Mouse (Mus musculus) lung, postnatal 36 days (tissue): Measurements from ENCODE around the gene Gprin1.

Experiments
- DNase-seq: peaks from one replicate; pipeline ENCODE4 v3.0.0; 2022; ENCODE audit warnings: mixed read lengths

The Gprin1 gene

DNA sequence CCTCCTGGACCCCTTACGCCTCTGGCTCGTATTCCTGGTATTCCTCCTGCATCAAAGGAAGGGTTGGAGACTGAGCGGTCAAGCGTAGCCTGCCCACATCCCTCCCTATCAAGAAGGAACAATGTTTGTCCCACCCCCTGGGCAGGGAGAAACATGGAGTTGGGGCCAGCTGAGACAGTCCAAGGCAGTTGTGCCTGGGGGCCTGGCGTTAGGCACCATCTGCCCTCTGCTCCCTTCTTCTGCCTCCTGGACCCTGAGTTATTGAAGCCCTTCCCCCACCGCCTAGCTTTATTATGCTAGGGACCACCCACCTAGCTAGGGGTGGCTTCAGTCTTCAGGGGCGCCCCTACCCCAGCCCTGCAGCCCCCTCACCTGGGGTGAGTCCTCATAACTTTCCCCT, 9.8 kb upstream of the Gprin1 start:
- DNase-seq: no peak

DNA sequence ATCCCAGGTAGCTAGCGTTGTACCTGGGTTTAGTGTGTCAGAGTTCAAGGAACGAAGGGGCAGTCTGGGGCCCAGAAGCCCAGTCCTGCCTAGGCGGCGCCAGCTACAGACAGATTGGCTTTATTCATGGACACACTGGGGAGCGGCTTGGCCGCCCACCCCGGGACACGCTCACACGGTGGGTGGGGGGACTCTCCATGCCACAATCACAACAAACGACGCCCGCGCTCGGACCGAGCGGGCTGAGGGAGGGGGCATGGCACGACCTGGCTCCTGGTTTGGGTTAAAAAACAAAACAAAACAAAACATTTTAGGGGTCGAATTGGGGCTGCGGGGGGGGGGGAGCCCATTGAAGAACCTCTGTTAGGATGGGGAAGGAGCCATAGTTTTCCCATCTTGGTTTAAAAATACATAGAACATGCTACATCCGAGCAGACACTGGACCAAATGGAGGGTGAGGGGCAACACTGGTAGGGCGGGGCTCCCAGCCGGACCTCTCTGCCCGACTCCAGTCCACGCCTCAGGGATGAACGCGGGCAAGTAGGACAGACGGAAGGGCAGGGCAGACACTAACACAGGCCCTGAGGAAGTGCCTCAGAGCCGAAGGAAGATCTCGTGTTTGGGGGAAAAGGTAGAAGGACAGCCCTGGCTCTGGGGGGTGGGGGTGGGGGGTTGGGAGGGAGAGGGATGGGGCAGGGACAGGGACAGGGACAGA, 9.2 kb upstream of the Gprin1 start:
- no peak for DNase-seq

DNA sequence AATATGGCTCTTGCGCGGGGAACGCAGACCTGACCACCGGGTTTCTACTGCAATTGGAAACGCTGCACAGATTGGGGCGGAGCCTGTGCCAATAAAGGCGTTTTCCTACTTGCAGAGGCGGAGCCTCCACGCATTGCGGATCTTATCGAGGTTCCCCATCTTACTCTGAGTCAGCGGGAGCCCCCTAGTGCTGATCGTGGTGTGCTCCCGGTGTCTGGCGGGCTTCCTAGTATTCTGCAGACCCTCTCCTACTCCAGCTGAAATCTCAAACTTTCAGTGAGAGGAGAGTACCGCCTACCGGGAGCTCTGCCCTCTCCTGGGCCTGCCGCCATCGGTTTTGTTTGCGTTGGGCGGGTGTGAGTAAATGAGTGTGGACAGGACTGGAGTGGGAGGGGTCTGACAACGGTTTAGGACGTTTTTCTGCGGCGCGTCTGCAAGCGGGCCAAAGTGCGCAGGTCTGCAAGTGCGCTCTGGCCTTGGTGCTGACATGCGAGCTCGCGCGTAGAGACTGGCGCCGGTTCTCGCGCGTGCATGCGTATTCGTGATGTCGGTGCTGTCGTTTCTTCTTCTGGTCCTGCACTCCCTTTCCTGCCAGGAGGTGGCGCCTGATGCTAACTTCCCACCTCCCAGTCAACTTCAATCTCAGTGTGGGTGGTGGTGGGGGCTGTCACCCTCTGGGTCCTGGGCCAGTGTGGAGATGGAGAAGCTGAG, 8.5 kb upstream of the Gprin1 start:
- DNase-seq: peak; percentile 71

DNA sequence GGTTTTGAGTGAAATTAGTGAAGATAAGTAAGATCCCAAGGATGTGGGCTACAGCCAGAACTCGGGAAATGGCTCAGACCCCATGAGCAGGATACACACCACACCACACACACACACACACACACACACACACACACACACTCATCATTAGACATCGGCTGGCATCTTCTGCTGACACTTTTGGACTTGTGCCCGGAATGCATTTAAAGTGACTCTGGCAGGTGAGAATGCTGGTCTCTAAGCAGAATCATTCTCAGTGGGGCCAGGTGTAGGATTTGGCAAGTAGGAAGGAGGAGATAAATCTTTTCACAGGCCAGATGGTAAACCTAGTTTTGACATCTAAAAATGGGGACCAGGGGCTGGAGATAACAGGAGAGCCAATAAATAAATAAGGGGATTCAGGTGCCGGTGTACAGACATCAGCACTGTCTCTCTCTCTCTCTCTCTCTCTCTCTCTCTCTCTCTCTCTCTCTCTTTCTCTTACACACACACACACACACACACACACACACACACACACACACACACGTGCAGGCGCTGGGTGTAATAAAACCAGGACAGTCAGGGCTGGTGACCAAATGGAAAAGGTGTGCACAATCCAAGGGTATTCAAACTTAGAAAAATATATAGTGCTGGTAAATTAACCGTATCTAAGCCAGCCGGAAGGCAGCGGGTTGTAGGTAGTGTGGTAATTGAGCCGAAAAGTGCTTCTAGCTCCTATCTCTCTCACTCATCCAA, 7.6 kb upstream of the Gprin1 start:
- DNase-seq: no peak

DNA sequence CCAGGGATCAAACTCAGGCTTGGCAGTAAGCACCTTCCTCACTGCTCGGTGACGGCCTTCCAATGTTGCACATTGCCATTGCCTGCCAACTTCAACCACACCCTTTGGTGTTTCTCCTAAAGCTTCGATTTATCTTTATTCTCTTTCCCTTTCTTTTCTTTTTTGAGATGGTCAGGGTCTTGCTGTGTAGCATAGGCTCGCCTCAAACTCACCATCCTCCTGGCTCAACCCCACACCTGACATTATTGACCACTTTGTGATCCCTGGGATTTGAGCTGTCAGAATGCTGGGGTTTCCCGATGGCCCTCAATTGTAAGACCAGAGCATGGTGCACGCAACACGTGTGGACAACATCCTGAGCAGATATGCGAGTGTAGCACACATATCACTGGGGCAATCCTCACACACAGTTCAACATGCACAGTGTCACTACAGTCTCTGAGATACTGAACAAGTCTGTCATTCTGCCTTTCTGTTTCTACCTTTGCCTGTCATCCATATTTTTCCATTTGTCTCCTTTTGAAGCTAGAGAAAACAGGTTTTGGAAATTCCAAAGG, 6.6 kb upstream of the Gprin1 start:
- no peak for DNase-seq

DNA sequence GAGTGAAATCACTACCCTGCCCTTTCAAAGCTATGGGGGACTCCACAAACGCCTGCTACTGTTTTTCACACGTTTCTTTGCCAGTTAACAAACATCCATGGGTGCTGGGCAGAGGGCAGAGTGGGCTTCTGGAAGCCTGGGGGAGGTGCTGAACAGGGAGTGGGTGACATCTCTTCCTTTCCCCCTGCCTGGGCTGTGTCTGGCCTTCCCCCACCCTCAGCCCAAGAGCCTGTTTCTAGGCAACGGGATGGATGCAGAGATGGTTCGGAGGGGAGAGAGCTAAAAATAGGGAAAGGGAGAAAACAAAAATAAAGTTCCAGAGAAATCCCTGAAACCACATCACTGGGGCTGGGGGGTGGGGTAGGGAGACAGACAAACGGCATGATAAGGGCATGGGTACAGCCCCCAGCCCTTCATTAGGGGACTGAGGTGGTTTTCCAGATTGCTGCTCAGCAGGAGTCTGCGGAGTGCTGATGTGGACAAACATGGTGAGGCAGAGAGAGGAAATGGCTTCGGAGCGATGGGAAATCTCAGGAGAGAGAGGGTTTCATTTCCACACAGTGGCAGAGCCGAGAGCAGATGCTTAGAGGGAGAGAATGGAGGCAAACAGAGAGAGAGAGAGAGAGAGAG, 5.6 kb upstream of the Gprin1 start:
- DNase-seq: no peak

DNA sequence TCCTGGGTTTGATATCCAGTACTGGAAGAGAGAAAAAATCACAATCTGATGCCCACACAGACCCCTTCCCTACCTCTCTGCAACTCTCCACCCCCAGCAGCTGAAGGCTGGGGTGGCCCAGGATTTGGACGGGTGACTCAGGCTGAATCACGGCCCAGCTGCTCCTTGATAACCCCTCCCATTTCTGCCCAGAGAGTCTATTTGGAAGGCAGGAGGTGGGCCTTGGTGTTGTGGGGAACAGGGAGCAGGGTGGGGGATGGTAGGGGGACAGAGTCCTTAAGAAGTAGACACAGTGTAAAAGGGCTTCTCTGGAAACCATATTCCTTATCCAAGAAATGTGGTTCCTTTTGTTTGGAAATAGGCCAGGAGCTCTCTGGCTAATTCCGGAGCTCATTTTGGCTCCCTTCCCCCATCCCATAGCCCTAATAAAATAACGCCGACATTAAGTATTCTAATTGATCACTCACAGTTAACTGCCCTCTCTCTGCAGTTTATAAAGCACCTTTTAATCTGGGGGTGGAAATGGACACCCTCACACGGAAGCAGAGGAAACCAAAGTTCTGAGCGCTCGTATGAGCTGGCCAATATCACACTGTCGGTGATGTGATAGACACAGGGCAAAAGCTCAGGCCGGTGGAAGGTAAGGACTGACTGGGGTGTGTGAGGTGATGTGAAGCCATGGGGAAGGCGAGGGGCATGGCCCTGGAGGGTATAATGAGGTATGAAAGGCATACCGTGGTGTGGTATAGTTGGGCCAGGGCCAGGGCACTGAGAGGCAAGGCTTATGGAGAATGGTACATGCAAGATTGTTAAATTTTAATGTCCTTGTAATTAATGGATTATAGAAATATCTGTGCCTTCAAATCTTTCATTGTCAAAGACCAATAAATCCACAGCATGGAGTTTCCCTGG, 4.8 kb upstream of the Gprin1 start:
- DNase-seq: no peak

DNA sequence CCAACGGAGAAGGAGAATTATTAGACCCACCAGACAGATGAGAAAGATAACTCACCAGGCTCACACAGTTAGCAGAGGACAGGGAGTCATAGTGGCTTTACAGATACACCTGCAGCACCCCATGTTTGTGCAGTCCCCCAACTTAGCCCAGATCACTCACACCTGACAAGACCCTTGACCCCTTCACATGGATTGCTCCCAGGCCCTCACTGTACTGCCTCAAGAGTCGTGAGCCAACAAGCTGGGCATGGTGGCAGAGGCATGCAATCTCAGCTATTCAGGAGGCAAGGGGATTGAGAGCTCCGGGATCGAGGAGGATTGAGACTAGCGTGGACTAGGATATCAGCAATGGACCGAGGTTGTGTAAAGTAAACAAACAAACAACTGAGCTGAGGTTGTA, 4.1 kb upstream of the Gprin1 start:
- DNase-seq: no peak

DNA sequence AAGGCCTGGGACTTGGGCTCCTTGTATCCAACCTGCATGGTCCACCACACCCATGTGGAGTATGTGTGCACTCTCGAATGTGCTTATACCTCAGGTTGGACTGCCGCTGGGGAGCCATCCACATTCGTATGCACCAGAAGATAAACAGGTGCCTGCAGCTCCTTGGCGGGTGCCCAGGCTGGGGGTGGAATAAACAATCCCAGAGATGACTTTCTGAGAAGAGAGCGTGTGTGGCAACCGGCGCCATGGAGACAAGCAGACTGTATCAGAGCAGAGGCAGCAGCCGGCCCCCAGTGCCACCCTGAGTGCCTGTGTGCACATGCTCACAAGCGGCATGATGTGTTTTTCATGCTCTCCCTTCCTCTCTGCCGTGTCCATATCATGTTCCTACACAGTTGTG, 3.0 kb upstream of the Gprin1 start:
- DNase-seq: no peak

DNA sequence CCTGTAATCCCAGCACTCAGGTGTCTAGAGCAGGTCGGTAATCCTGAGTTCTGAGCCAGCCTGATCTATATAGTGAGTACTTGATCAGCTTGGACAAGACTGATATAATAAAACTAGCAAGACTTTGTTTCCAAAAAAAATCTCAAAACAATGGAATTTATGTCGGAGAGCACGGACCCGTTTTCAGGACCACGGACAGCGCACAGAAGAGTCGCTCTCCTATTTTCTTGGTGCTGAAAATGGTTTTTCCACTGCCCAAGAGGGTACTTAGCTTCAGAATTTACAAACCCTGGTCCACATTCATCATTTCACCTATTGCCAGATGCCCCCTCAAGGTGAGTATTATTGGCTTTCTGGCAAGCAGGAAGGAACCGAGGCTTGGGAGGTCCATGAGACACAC, 1.0 kb upstream of the Gprin1 start:
- DNase-seq: no peak

DNA sequence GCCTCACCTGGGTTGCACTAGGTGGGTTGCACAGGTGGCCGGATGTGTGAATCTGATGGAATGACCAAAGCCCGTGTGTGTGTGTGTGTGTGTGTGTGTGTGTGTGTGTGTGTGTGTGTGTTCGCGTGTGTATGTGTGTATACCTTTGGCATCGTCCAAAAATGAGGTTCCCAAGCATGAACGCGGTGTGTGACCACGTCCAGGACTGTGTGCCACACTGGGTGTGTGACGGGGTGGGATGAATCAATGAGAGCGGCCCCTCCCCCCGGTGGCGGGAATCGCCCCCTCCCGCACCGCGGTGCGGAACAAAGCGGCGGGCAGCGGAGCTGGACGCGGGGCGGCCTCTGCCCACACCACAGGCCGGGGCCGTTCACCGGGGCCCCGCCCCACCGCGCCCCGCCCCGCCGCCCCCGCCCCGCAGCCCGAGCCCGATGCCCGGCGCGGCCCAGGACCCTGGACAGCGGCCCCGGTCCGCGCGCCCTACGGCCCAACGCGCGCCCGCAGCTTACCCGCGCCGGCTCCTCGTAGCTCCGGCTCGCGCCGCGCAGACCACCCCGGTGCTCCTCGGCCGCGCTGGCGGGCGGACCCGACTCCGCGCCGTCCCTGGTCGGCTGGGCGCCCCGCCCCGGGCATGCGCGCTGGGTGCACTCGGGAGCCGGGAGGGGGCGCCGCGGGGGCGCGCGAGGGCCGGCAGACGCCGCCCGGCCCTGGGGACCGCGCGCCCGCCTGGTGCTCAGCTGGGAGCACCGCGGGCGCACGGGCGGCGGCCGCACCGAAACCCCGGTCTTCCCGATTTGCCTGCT, 412 bp downstream of the Gprin1 start:
- DNase-seq: no peak

DNA sequence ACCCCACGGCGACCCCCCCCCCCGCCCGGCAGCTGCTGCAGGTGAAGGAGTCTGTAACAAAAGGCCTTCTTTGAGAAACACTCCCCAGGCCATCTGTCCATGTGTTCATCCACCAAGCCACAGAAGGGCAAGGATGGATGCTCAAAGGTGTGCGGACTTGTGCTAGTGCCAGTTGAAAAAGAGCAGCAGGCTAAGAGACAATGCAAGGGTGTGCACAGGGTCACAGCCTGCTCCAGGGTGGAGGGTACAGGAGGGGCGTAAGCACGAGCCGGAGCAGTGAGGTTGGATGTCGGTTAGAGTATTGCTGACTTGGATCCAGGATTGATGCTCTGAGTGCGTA, 983 bp downstream of the Gprin1 start:
- DNase-seq: no peak

DNA sequence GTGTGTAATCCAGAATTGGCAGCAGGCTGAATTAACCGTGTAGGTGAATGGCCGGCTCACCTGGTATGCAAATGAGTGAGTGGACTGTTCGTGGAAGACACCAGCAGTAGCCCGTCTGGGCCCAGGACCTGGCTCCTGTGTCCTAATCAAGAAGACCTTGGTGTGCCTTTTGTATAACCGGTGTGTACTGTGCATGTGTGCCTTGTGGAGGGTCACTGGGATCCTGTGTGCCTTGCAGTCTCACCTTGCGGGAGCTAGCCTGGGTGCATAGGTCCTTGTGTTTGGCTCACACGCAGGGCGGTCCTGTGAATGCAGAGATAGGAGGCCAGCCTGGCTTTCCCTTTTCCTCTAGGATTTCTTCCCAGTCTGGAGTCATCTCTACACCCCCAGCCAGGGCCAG, 1.5 kb downstream of the Gprin1 start:
- no peak for DNase-seq

DNA sequence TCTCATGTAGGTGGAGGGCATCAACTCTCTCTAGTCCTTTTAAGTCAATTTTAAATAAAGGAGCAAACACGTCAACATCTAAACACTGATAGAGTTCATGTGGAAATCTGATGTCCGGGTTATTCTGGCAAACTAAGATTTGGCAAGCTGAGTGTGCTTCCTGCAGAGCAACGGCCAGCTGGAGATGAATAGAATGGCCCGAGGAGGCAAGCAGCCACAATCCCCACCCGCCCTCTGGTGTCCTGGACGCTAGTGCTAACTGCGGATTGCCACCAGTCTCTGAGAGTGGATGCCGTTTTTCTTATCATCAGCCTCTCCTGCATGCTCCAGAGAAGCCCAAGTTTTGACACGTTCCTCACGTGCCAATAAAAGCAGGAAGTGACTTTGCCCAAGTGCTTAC, 2.8 kb downstream of the Gprin1 start:
- DNase-seq: no peak

DNA sequence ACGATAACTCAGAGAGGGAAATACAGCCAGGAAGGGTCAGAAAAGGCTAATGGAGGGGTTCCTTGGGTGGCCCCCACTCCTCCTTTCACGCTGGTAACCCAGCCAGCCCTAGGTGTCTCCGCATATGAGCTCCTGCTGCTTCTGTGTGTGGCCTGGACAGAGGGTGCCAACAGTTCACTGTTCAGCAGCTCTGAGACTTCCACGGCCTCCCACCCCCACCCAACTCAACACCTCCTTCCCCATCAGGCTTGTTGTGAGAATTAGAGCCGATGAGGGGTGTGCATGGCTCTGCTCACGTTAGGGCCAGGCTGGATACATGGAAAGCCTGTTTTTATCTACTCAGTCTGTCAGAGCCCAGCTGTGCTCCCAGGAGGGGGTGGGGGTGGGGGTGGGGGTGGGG, 3.6 kb downstream of the Gprin1 start:
- no peak for DNase-seq

DNA sequence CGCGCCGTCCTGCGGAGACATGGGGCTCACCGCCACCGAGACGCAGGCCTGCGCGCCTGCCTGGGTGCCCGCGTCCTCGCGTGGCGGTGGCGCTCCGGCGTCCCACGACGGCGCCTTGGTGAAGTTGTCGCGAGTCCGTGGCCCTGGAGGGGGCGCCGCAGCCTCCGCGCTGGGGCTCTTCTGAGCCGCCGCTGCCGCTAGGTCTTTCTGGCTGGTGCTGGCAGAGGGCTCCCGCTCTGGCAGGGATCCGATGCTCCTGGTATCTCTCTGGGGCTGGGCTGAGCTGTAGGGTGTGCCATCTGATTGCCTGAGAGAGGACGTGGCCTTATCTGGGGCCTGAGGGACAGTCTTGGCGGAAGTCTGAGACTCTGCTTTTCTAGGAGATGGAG, 11.5 kb downstream of the Gprin1 start:
- no peak for DNase-seq

DNA sequence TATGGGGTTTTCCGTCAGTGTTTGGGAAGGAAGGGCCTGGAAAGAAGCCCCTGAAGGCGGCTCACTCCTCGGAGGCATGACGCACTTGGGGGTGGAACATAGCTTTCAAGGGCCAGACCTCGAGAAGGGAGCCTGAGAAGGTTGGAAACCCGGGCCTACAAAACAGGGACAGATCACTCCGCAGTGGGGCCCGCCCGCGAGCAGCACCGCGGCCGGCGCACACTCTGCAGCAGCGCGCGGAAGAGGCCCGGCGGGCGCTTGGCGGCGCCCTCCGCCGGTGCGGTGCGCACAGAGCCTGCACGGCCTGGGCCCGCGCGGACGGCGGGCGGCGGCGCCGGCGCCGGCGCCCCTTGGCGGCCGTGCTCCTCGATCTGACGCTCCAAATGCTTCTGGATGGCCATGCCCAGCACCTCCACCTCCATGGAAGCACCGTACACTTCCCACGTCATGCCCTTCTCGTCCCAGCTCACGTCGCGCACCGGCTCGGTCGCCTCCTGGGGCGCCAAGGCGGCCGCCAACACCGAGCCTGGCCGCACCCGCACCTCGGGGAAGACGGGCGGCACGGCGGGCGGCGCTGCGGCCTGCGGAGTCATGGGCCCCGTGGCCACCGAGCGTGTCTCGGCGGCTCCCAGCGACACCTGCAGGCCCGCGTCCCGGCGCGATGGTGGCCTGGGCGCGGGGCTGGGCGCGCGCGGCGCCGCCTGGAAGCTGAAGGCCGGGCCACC, 12.0 kb downstream of the Gprin1 start:
- no peak for DNase-seq

DNA sequence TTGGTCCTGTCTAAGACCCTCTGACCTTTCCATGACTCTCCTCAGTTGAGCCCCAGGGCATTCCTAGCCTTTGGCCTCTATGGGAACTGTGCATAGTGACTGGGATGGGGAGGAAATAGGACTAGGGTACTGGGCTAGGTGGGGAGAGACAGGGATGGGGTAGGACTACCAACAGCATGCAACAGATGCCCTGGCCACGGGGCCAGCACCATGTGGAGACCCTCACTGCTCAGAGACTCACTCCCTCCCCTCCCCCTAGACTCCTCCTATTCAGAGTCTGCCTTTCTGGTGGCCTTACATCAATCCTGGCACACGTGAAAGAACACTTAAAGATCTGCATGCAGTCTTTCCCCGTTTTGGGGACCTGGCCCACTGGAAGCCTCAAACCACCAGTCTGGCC, 12.7 kb downstream of the Gprin1 start:
- DNase-seq: no peak

DNA sequence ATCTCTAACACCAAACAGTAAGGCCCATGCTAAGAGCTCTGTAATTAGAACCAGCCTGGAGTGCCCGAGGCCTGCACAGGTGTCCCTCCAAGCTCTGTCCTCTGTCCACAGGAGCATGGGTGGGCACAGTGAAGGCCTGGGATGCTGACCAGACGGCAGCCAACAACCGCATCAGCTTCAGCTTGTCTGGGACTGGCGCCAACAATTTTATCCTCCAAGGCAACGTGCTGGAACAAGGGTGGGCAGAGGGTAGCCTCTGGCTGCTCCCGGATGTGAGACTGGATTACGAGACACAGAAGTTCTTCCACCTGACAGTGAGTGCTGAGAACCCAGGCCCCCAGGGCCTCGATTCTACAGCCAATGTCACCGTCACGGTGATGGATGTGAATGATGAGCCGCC, 23.5 kb downstream of the Gprin1 start:
- DNase-seq: no peak

DNA sequence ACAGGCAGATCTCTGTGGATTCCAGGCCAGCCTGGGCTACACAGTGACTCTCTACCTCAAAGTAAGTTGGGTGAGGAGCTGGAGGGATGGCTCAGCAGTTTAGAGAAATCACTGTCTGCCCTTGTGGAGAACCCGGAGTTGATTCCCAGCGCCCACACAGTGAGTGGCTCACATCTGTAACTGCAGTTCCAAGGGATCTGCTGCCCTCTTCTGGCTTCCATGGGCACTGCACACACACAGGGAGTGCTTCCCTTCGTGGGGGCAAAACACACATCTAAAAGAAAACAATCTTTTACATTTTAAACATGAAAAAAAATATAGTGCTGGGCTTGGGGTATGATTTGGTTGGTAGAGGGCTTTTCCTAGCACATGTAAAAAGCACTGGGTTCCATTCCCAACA, 26.5 kb downstream of the Gprin1 start:
- DNase-seq: no peak

DNA sequence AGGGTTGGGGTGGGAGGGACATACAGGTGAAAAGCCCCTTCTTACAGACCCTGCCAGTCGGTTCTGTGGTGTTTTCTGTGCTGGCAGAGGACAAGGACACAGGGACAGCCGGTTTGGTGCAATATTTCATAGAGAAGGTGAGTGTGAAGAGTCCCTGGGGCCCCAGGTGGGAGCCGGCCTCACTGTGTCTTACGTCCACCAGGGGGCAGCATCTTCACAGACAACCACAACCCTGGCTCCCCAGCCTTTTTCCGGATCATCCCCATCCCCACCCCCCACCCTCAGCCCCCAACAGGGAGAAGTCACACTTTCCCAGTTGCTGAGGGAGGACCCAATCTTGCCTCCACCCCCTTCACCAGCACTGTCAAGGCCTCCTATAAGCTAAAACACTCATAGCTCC, 32.8 kb downstream of the Gprin1 start:
- DNase-seq: peak; percentile 55
